Mouse (Mus musculus) left cerebral cortex, postnatal 36 days (tissue): Measurements from ENCODE around the gene Cyp4b1. TPM values are rescaled to one million over a fixed set of nuclear protein-coding genes. Genes with fewer than 3 reads are reported as not detected.

Source experiments
- total RNA-seq, 2 experiments: library from RNA; stranded (reverse); gene quantifications; 2 replicates each; pipeline ENCODE4 v1.2.3; 2021

Gene Cyp4b1
- total RNA-seq, 2 experiments from 2014 or later = 1.7 to 1.8 TPM

Other genes starting within 250 kb of the Cyp4b1 start
- not detected for gene Cyp4a12b, start 236.1 kb downstream of the Cyp4b1 start, total RNA-seq
- not detected for gene Cyp4a30b, start 195.1 kb downstream of the Cyp4b1 start, total RNA-seq
- not detected for gene Cyp4a14, start 151.6 kb downstream of the Cyp4b1 start, total RNA-seq
- gene Cyp4a10, start 129.5 kb downstream of the Cyp4b1 start, total RNA-seq = not detected
- not detected for gene Cyp4a31, start 84.1 kb downstream of the Cyp4b1 start, total RNA-seq
- not detected for gene Cyp4a32, start 46.8 kb downstream of the Cyp4b1 start, total RNA-seq
- gene Efcab14, start 90.0 kb upstream of the Cyp4b1 start, total RNA-seq = 10 to 100 TPM; 52.1 to 55.5 TPM
- 1 to 10 TPM in 1 of 2 experiments, under 1 TPM in 1; 0.88 to 1.1 TPM for gene Tex38, start 133.3 kb upstream of the Cyp4b1 start, total RNA-seq
- 10 to 100 TPM; 64.5 to 68.2 TPM for gene Atpaf1, start 137.1 kb upstream of the Cyp4b1 start, total RNA-seq
- 1 to 10 TPM; 3.6 to 4.6 TPM for gene Mob3c, start 180.4 kb upstream of the Cyp4b1 start, total RNA-seq
- 10 to 100 TPM; 32.6 to 40.7 TPM for gene Mknk1, start 191.5 kb upstream of the Cyp4b1 start, total RNA-seq
- gene Kncn, start 236.7 kb upstream of the Cyp4b1 start, total RNA-seq = under 1 TPM in 1 of 2 experiments, not detected in 1; 0.54 TPM
- gene 6430628N08Rik, start 242.9 kb upstream of the Cyp4b1 start, total RNA-seq = under 1 TPM in 1 of 2 experiments, not detected in 1; 0.41 TPM